ENCODE assay signal across 14 mouse cellular contexts in the genomic region with DNA sequence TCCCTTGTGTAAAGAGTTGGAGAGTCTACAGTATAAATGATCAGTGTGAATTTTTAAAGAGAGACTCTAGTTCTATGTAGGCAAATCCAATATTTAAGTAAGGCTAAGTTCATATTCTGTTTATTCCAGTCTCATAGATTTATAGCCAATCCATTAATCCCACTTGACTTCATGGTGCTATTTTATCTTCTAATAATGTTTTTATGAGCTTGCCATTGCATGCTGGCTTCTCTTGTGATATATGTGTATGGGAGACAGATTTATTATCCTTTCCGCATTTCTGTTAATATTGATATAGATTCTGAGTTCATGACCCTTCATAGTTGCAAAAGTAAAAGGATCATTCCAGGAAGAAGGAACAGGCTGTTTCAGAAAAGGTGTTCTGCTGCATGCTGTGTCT.
"Had no signal": no experiment of that assay in that cellular context is flagged by ENCODE, and none has a peak within 500 bp of the region (broad histone marks: within the 10 kb centered on the region; RNA-seq: fewer than 3 reads in every experiment).

No protein-coding gene starts in this region.

- ATAC-seq: midbrain, embryonic 13.5 days; midbrain, embryonic 15.5 days had no signal

- H3K4me1 ChIP-seq: midbrain, embryonic 13.5 days; midbrain, embryonic 15.5 days; neural tube, embryonic 12.5 days; stomach, embryonic 15.5 days had no signal

- H3K4me2 ChIP-seq: lung, embryonic 14.5 days; midbrain, embryonic 11.5 days; midbrain, embryonic 13.5 days; midbrain, embryonic 15.5 days; neural tube, embryonic 12.5 days; stomach, embryonic 15.5 days had no signal

- H3K36me3 ChIP-seq: midbrain, embryonic 13.5 days; midbrain, embryonic 15.5 days; neural tube, embryonic 12.5 days; stomach, embryonic 15.5 days had no signal

- DNase-seq: lung, adult 18-20 months; lung, embryonic 14.5 days; lung, postnatal 10 days; lung, postnatal 4 days; right cerebral cortex, postnatal 14 days; thymus, adult 2 months; thymus, postnatal 25 days; thymus, postnatal 4 days had no signal

- H3K27ac ChIP-seq: midbrain, embryonic 13.5 days; midbrain, embryonic 15.5 days; neural tube, embryonic 12.5 days; stomach, embryonic 15.5 days; stomach, postnatal 0 days had no signal

- H3K9me3 ChIP-seq: midbrain, embryonic 13.5 days; midbrain, embryonic 15.5 days; neural tube, embryonic 12.5 days; stomach, embryonic 15.5 days had no signal

- H3K27me3 ChIP-seq: midbrain, embryonic 13.5 days; midbrain, embryonic 15.5 days; neural tube, embryonic 12.5 days; stomach, embryonic 15.5 days had no signal

- H3K4me3 ChIP-seq: midbrain, embryonic 13.5 days; midbrain, embryonic 15.5 days; neural tube, embryonic 12.5 days; stomach, embryonic 15.5 days had no signal

- H3K9ac ChIP-seq: lung, embryonic 14.5 days; midbrain, embryonic 13.5 days; midbrain, embryonic 15.5 days; neural tube, embryonic 12.5 days; stomach, embryonic 15.5 days had no signal
